Mouse (Mus musculus) cerebral cortex, adult 2 months (tissue): Measurements from ENCODE around the gene Asb10.

Source experiments
- WGBS: fragments of 180-500 bp; shearing (Covaris S2); methylation state at CpG from one replicate; pipeline ENCODE4 v1.1.7; 2018; 5-methylcytosine and 5-hydroxymethylcytosine counted together

Gene Asb10

DNA sequence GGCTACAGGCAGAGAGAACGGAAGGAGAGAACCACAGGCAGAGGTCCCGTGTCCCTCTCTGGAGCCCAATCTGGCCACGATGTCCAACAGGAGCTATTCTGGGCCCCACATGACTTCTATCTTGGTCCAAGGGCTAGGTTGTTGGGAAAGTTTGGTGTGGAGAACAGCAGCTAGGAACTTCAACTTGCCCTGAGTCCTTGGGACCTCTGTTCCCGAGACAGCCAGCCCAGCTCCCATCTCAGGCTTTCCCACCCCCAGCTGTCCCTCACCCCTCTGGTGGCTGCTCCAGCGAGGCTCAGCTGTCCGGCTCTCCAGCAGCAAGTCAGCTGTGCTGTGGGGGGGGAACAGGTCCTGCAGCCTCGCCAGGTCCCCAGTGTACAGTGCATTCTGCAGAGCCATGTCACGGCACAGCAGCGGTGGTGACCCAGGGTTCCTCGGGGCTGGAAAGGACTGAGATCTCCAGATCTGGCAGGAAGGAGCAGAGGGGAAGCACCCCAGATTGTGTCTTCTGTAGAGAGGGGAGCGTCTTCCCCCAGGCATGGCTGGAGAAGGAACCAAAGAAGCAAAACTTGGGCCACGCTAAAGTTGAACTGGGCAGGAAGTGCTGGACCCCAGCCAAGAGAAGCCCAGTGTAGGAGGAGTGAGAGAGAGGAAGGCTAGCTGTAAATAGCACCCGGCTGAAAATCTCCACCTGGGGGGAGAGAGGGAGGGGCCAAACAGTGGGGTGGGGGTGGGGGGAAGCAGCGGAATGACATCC, at the start of gene Asb10:
Asb10 (minus strand) TSS at position 592 of the 757 bp plus-strand sequence.
- WGBS: 50% methylated on average over 14 of the region's 14 CpGs

DNA sequence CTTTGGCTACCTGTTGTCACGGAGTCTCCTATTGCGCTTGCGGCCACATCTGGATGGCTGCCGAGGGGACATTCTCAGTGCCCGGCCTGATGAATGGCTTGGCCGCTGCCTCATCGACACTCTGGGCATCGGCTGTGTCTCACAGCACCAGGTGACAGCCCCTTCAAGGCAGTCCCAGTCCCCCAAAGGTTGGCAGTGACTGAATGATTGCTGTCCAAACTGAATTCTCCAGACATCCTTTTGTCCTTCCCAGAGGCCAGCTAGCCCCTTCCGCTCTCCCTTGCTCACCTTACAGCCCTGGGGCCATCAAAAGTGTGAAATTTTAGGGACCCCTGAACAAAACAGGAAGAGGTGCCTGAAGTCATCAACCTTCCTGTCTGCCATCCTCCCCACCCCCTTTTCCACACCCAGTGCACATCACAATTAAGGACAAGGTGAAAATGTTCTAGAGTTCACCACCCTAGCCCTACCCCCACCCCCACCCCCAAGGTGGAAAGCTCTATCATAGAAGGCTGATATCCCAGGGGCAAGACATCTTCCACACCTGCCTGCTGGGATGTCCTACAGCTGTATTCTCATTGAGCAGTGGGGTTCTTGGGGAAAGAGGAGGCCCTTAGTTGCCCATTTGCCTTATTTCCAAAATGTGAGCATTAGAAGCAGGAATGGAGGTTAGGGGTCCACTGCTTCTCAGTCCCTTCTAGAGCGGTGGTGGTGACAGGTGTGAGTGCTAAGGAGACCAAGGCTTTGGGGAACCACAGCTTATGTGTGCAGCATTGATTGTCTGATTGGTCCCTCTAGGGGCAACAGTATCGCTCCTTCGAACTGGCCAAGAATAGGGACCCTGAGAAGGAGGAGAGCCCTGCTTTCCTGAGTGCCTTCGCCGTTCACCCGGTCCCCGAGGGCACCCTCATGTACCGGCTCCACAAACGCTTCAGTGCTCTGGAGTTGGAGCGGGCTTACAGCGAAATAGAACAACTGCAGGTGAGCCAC, 49.0 kb upstream of the Asb10 start:
- 81% methylated on average over 20 of the region's 20 CpGs for WGBS

DNA sequence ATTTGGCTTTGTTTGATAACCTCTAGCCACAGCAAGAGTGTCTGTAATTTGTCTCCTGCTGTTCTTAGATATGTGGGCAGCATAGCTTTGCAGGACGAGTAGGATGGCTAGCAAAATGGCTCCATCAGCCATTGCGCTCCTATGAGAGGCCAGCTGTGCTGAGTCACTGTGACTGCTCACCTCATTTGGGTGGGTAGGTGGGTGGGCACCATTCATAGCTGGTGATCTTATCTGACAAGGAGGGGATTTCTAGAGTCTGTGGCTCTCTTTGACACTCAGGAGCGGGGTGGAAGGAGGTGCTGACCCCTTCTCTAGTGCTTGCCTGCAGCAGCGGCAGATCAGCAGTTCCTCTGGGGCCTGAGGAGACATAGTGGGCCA, 46.4 kb upstream of the Asb10 start:
- WGBS: 7% methylated on average over 4 of the region's 4 CpGs

DNA sequence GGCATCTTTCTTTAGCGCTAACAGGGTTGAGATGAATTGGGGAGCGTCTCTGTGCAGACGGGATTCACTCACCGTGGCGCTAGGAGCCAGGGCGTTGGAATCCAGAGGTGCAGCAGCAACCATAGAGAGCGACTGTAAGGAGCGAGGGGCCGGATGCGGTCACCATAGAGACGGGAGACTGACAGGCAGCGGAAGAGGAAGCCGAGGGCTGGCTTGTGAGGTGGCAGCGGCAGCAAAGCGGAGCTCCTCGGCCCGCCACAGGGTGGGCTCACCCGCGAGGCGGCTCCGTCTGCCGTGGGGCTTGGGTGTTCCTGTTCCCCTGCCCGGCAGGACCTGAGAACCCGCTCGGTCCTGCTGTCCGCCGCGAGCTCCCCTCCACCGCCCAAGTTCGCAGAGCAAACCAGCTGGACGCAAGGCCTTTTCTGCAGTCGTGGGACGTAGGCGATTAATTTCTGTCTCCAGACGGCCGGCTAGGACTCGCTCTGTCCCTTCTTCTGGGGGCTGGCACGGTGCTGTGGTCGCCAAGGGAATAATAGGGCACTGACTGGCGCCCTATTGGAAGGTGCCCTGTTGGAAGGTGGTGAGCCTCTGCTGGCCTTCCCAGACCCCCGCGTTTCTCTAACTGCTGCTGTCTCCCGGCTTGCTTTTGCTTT, 45.9 kb upstream of the Asb10 start, which contains the start of gene Chpf2:
Chpf2 (plus strand) TSS at position 195 of the 653 bp plus-strand sequence.
- under 1% methylated on average over 43 of the region's 43 CpGs for WGBS

DNA sequence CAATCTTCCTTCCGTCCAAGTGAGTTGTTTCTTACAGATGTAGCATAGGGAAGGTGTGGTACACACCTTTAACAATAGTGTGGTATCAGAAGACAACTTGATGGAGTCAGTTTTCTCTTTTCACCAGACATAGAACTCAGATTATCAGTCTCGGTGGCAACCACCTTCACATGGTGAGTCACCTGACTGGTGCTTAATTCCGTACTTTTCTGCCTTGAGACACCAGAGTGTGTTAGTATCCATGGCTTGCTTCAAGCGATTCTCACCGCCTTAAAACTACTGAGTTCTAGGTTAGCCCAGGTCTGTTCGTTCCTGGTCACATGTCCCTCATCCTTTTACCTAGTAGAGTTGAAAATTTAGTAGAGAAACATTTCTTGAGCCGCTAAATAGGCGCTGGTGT, 45.3 kb upstream of the Asb10 start:
- 5% methylated on average over 8 of the region's 8 CpGs for WGBS

DNA sequence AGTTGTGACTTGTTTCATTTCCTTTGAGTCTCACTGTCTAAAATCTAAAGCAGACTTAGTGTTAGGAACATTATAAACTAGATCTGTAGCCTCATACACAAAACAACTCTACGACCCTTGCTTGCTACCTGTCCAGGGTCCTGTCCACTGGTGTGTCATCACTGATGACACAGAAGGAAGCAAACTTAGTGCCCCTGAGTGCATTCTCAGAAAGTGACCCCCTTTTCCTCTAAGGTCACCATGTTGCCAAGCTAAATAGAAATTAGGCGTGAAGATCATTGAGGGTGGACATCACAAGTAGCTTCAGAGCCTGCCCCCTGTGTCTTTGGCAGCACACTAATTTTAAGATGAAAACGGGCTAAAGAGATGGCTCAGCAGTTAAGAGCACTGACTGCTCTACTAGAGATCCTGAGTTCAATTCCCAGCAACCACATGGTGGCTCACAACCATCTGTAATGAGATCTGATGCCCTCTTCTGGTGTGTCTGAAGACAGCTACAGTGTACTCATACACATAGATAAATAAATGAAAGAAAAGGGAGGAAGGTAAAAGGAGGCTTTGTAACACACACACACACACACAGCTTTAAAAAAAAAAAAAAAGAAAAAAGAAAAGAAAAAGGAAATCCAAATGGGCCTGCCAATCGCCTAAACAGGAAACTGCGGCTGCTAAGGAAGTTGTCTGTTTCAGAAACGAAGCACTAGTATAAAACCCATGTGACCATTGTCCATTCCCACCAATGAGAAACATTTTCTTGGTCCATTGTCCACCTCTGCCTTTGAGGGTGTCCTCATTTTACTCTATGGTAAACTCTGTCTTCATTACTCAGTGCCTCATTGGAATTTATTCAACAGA, 37.6 kb upstream of the Asb10 start:
- whole genome bisulfite sequencing: 57% methylated on average over 6 of the region's 6 CpGs

DNA sequence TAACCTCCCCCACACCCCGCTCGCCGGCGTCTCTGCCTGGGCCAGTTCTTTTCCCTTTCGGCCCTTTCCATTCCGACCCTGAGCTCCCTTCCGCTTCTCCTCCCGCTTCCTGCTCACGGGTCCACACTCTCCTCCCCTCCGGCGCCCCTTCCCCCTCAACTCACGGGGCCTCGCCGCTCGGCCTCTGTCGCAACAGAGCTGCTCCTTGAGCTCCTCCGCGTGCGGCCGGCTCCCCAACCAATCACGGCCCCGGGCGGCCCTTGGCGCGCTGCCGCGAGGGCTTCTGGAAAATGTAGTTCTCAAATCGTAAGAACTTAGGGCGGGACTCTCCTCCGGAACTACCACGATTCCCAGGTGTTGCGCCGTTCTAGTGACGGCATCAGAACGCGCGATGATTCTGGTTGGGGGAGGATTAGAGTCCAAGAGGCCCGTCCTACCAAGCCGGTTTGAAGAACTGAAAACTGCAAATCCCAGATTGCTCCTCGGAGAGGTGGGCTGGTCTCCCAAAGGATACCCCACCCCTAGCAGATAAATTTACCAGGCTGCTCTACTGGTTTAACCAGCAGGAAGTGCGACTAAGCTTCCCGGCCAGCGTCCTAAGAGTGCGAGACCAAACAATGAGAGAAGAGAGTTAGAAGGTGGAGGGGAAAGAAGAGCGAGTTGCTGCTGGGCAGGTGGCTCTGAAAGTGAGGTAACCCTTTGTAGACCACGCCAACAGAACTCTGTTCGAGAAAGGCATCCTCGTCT, 36.6 kb upstream of the Asb10 start, which contains the start of gene Abcf2:
Abcf2 (minus strand) TSS at position 285 of the 747 bp plus-strand sequence.
- under 1% methylated on average over 48 of the region's 48 CpGs for WGBS

DNA sequence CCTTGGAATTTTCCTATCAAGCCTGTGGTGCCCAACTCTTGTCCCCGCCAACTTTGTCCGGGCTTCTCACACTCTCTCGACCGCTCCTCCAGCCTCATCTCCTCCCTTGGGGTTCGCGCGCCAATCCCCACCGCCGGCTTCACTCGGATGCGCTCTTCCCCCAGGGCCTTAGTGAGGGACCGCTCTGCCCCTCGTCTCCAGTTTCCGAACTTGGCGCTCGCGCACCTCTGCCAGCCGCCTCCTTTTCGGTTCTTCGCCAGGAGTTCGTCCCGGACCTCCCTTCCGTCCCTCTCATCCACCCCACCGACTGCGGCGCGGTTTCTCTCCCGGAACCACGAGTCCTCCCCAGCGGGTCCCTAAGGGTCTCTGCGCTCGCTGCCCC, 36.0 kb upstream of the Asb10 start:
- under 1% methylated on average over 32 of the region's 32 CpGs for WGBS

DNA sequence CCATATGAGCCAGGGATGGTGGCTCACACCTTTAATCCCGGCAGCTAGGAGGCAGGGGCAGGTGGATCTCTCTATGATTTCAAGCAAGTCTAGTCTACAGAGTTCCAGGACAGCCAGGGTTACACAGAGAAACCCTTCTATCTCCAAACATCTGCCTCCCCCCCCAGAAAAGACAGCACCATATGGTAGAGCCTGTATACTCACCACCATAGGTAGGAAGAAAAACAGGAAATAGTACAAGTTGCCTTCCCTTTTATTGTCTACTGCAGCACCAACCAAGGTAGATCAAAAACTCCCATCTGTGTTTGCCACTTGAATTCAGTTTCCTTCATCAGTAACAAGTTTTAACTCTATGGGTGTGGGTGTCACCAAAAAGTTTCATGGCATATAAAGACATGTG, 35.2 kb upstream of the Asb10 start:
- WGBS: 83% methylated on average over 1 of the region's 1 CpGs

DNA sequence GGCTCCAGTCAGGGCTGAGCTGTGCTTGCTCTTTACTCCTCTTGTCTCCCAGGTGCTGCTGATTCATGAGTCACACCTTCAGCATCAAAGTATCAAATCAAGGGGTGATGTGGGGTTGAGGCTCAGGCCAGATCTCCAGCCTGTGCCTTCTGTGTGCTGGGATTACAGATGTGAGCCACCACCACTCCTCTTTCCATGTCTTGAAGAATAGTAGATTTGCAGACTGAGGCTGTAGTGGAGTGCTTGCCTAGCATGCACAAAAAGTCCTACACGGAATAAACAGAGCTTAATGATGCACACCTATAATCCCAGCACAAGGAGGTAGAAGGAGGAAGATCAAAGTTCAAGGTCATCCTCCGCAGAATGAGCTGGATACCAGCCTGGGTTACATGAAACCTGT, 15.9 kb upstream of the Asb10 start, which contains the start of gene 4931409K22Rik:
4931409K22Rik (minus strand) TSS at position 101 of the 400 bp plus-strand sequence.
- WGBS: 77% methylated on average over 2 of the region's 2 CpGs

DNA sequence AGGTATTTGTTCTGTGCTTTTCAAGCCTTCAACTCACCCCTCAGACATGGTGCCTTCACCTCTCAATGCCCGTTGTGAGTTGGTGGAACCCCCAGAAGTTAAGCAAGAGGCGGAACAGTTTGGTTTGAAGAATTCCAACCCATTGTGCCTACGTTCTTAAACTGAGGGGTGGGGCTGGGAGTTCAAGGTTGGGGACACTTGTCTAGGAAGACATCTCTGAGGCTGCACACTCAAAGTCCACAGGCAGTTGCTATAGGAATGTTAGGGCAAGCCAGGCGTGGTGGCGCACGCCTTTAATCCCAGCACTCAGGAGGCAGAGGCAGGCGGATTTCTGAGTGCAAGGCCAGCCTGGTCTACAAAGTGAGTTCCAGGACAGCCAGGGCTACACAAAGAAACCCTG, 14.6 kb upstream of the Asb10 start:
- WGBS: 93% methylated on average over 7 of the region's 7 CpGs

DNA sequence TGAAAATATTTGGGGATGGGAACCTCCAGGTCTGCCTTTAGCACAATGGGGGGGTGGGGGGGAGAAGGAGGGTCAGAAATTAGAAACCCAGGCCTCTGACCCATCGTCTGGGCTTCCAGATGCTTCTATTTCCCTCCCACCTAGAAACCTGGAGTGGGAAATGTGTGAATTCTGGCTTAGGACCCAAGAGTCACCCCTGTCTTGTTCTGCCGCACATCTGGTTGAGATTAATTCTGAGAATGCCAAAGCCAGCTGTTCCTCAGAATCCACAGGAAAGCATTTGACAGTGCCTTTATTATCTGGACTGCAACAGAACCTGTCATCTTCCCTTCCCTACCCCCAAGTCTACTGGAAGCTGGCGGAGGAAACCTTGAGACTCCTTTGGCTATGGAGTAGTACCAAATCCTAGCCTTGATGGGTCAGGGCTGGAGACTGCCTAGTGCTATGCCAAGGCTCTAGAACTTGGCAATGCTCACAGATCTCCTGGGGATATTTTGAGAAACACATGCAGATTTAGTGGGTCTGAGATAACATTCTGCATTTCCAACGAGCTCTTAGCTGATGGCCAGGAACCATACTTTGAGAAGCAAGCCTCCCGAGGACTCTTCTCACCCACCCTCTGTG, 13.0 kb upstream of the Asb10 start:
- 58% methylated on average over 5 of the region's 5 CpGs for WGBS

DNA sequence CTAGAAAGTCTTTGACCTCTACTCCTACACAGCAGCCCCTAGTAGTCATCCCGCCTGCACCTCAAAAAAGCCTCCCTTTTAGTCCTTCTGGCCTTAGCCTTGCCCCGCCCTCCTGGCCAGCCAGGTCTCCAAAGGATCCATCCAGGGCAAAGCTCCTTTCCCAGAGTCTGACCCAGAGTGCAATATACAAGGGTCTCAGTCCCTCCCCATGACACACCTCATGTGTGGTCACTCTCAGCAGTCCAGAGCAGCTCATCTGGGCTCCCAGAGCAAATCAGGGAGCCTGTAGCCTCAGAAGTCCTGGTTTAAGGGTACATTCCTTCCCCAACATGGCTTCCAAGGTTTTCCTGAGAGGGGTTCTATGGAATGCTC, 10.5 kb upstream of the Asb10 start:
- WGBS: 49% methylated on average over 2 of the region's 2 CpGs

DNA sequence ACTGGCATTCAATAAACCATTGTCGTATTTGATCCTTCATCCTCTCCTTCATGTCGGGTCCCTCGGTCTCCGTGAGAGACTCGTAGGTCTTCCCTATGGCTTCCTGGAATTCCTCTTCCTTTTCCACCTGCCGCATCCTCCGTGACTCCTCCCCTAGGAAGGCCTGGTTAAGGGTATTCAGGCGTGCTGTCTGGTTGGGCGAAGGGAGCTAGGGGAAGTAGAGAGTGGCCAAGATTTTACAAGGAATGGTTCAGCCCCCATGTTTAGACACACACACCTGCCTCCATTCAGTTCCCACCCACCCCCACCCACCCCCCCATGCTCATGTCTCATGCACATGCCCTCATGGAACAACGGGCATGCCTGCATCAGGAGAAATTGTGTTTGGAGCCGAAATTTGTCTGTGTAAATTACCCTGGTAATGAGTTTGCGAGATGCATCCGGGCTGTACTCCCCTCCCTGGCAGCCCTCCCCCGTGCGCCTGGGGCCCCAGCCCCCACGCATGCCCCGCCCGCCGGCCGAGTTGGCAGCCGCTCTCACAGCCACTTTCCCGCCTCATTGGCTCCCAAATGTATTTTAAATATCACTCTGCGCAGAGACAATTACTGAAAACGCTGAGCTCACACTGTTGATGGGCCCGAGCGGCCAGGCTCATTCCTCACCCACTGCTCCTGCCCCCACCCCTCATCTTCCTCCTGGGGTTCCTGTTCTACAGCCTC, 10.0 kb upstream of the Asb10 start:
- WGBS: 23% methylated on average over 26 of the region's 26 CpGs

DNA sequence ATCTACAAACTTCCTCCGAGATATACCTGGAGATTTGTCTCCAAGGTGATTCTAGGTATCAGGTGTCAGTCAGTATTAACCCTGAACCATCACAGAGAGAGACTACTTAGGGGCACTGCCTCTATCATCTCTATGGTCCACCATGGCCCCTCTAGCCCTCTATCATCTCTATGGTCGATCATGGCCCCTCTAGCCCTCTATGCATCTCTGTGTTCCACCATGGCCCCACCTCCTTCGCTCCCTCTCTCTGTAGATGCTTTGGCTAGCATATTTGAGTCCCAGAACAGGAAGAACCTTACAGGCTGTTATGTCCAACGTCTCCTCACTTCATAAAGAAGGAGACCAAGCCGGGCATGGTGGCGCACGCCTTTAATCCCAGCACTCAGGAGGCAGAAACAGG, 1.9 kb upstream of the Asb10 start:
- 85% methylated on average over 7 of the region's 7 CpGs for WGBS

DNA sequence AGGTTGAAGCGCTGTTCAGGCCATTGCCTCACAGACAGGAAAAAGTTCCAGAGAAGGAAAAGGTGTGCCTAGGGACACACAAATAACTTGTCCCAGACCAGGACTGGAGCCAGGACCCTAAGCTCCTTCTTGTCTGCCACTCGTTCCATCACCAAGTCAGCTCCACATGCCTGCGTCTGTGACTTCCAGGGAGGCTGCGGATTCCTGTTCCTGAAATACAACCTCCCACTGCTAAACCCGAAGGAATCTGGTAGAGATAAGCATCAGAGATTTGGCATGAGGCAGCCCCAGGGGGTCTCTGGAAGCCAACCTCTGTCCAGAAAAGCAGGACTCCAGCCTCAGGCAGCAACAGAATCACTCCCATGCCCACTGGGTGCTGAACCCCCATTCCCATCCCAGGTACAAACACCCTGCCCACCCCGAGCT, 379 bp upstream of the Asb10 start:
- 35% methylated on average over 6 of the region's 6 CpGs for WGBS

DNA sequence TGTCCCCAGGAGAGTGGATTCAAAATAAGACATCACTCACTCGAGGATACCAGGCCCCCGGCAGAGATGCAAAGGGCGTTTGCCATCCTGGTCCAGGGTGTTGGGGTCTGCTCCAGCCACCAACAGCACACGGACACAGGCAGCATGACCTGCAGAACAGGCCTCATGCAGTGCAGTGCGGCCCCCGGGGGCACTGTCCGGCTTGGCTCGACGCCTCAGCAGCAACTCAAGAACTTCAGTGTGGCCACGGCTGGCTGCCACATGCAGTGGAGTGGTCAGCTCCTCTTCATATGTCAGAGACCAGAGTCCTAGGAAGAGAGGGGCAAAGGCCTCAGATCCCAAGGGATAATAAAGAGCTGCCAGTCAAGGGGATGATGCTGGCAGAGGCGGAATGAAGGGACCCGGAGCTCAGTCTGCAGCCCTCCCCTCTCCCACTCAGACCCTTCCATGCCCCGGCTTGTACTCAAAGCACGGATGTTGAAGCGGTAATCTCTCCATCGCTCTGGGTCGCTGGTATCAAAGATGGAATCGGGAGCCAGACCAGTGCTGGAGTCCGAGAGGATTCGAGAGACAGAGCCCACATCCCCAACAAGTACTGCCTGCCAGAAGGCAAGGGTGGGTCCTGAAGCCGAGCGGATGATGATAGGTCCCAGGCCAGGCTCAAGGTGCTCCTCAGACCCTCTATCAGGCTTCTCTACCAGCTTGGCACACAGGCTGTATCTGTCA, 1.0 kb downstream of the Asb10 start:
- 91% methylated on average over 22 of the region's 22 CpGs for WGBS

DNA sequence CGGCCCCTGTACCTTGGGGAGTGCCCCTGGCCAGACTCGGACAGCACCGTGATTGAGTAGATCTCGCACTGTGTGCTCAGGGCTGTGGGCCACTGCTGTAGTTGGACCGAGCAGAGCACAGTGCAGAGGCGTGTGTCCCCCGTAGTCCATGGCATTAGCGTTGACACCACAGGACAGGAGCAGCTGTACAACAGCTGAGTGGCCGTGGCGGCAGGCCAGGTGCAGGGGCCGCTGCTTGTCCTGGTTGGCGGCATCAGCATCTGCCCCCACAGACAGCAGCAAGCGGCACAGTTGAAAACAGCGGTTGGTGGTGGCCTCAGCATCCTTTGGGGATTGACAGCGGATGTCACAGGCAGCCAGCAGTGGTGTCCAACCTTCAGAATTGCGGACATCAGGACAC, 3.2 kb downstream of the Asb10 start:
- 74% methylated on average over 16 of the region's 16 CpGs for WGBS

DNA sequence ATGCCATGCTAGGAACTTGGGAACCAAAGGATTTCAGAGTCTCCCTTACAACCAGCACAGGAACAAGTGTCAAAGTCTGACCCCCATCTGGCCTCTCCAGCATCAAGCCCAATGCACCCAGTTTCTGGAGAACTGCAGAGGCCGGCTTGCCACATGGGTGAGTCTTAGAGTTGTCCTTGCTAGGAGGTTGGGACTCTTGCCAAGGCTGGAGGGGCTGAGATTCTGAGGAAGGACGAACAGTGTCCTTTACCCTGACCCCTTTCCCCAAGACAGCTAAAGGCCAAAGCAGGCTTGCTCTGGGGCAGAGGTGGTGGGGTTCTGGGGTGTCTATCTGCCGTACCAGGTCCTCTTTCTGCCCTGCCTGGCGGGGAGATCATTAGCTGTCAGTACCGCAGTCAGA, 4.3 kb downstream of the Asb10 start:
- WGBS: 81% methylated on average over 5 of the region's 5 CpGs
